Mouse (Mus musculus) ovary, adult 10 weeks (tissue): ENCODE measurements around the gene Flvcr1. TPM values are rescaled to one million over a fixed set of nuclear protein-coding genes. Genes with fewer than 3 reads are reported as not detected.

Experiments
- polyA plus RNA-seq: library from polyadenylated mRNA; stranded (reverse); fragments of 350-450 nt; fragmentation: Illumina TruSeq; extraction: RNeasy Lipid Tissue Mini Kit (QIAGEN cat#74804); gene quantifications from one replicate; pipeline ENCODE4 v1.2.3, GENCODE M21; 2014

Flvcr1 gene
- 43.6 TPM for polyA plus RNA-seq

GRCm38 (mm10) chr1:191026021-191026713 lies at the start of gene Flvcr1:
Gene Flvcr1, minus strand, starts transcription at chr1:191026158.

GRCm38 (mm10) chr1:191062781-191063485 lies 37.0 kb upstream of the Flvcr1 start, which contains the start of the genes Tatdn3 and Nsl1:
Gene Tatdn3, minus strand, starts transcription at chr1:191062932.
Gene Nsl1, plus strand, starts transcription at chr1:191063012.

GRCm38 (mm10) chr1:191036554-191037334 lies 10.8 kb upstream of the Flvcr1 start, which contains the start of gene Spata45:
Gene Spata45, plus strand, starts transcription at chr1:191036639.

GRCm38 (mm10) chr1:190979100-190979563 lies 46.8 kb downstream of the Flvcr1 start, which contains the start of gene Vash2:
Gene Vash2, minus strand, starts transcription at chr1:190979296.

Other genes with a start within 250 kb of the Flvcr1 start
- 7.9 TPM for gene Rps6kc1, start 114.4 kb downstream of the Flvcr1 start, polyA plus RNA-seq
- gene Angel2, start 101.0 kb downstream of the Flvcr1 start, polyA plus RNA-seq, result 67.2 TPM
- 2.8 TPM for gene Vash2, start 46.9 kb downstream of the Flvcr1 start, polyA plus RNA-seq
- gene Spata45, start 10.5 kb upstream of the Flvcr1 start, polyA plus RNA-seq, result not detected
- gene Tatdn3, start 36.8 kb upstream of the Flvcr1 start, polyA plus RNA-seq, result 9.2 TPM
- 4.1 TPM for gene Nsl1, start 36.9 kb upstream of the Flvcr1 start, polyA plus RNA-seq
- gene Batf3, start 71.7 kb upstream of the Flvcr1 start, polyA plus RNA-seq, result not detected
- not detected for gene Fam71a, start 138.7 kb upstream of the Flvcr1 start, polyA plus RNA-seq
- gene Atf3, start 191.9 kb upstream of the Flvcr1 start, polyA plus RNA-seq, result 1.9 TPM